Mouse (Mus musculus): ENCODE results near the gene Hspd1. TPM values are rescaled to one million over a fixed set of nuclear protein-coding genes. Genes with fewer than 3 reads are reported as not detected.
"Not testable (repeated sequence)": the region's sequence is repeated elsewhere in the genome, so short reads cannot be mapped to it uniquely, and the experiment has no call there.

Gene Hspd1
- total RNA-seq, 2 experiments from 2014 or later = 172 TPM

DNA sequence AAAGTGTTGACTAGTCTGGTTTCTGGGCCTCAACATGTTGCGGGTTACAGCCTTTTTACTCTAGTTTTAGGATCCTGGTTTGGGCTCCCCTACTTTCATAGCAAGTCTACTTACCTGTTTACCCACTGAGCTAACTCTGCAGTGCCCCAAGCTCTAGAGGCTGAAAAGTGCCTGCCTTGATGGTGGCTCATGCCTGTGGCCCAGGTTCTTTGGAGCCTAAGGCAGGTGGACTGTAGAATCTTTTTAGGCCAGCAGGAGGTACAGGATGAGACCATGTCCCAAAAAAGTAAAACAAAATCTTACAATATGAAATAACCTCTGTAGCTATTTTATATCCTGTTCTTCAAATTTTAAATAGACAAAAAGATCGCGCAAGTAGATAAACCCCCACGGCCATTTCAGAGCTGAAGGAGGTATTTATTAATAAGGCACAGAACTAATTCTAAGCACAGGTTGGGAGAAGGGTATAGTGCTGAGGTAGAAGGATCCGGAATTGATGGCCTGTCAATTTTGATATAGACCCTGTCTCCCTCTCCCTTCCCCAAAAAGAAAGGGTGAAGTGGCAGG lies 1.5 kb upstream of the Hspd1 start:
- no peak for DNase-seq (ENCODE audit: low spot score in 2 of 2)
- intact Hi-C loops (cut with DNase I) = loop anchor here (2.0 kb wide), 1 partner anchor 41 kb away; the partner anchor contains the start of gene Mob4

- DNase-seq (ENCODE audit: low spot score in 2 of 2) = no peak
Observed at GRCm38 (mm10) chr1:55088611-55089497, 811 bp upstream of the Hspd1 start.

GRCm38 (mm10) chr1:55087401-55087904 lies 590 bp downstream of the Hspd1 start:
- DNase-seq (ENCODE audit: low spot score in 2 of 2) = peak in 1 of 2 experiments; percentile 75
- intact Hi-C loops (cut with DNase I) = no loop called here

More at GRCm38 (mm10) chr1:55088611-55089497, 811 bp upstream of the Hspd1 start:
- intact Hi-C loops (cut with DNase I) = loop anchor here (2.0 kb wide), 1 partner anchor 42 kb away; the partner anchor contains the start of gene Mob4

DNA sequence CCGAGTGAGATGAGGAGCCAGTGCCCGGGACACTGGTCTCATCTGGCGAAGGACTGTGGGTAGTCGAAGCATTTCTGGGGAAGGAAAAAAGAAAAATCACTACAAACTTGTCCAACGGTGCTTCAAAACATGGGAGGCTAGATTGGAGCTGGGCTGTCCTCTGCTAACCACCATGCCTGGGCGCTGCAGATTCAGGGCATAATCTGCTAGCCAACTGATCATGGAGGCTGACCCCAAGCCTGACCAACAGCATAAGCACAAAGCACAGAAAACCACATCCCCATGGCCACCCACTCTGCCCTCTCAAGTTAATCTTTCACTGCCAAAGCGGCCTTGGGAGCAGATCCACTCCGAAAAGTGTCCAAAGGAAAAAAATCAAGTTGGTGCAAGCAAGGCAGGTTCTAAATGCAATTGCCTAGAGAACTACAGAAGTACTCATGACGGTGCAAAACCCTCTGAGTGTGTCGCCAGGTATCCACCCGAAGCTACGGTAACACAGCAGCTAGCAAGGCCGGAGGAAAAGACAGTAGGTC lies 1.1 kb downstream of the Hspd1 start:
- DNase-seq (ENCODE audit: low spot score in 2 of 2) = no peak
- intact Hi-C loops (cut with DNase I) = no loop called here

- no peak for DNase-seq (ENCODE audit: low spot score in 2 of 2)
- intact Hi-C loops (cut with DNase I) = no loop called here
Observed at GRCm38 (mm10) chr1:55085781-55086366, 2.2 kb downstream of the Hspd1 start.

DNA sequence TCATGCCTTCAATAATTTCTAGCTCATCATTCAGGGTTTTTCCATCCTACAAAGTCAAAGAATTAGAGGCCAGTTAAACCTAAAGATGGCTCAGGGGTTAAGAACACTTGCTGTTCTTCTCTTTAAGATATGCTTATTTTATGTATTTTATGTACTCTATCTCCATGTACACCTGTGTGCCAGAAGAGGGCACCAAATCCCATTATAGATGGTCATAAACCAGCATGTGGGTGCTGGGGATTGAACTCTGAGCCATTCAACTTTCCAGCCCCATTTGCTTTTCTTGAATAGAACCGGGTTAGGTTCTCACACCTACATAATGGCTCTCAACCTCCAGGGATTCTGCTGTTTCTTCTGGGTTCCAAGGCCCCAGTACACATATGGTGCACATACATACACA lies 5.9 kb downstream of the Hspd1 start:
- DNase-seq (ENCODE audit: low spot score in 2 of 2) = no peak

DNA sequence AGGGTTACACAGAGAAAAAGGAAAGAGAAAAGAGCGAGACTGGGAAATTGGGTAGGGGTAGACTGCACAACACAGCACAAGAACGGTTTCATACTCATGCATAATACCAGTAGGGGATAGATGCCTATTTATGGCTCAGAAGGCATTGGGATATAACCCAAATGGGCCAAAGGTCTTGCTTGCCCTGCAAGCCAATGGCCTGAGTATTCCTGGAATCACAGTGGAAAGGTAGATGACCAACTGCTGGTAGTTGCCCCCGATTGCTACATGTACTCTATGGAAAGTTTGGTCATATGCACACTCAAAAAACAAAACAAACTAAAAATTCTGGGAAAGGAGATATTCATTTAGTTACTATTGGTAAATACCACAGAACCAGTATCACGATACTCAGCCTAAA lies 8.4 kb downstream of the Hspd1 start:
- intact Hi-C loops (cut with DNase I) = loop anchor here (5.0 kb wide), 1 partner anchor 77 kb away; no protein-coding TSS in a partner anchor
- no peak for DNase-seq (ENCODE audit: low spot score in 2 of 2)

More for the DNA sequence above, 5.9 kb downstream of the Hspd1 start:
- intact Hi-C loops (cut with DNase I) = loop anchor here (5.0 kb wide), 1 partner anchor 80 kb away; no protein-coding TSS in a partner anchor

GRCm38 (mm10) chr1:55076849-55077516 lies 11.1 kb downstream of the Hspd1 start:
- no peak for DNase-seq (ENCODE audit: low spot score in 2 of 2)
- intact Hi-C loops (cut with DNase I) = no loop called here

DNA sequence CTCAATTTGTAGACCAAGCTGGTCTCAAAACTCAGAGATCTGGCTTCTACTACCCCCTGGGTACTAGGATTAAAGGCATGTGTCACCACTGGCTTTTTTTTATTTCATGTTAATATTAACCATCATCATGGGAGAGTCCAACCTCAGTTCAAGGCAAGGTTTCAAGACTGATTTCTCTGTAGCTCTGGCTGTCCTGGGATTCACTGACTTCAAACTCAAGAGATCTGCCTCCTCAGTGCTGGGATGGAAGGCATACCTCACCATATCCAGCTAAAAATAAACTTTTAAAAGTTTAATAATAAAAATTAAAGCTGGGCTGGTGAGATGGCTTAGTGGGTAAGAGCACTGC lies 11.7 kb downstream of the Hspd1 start:
- DNase-seq (ENCODE audit: low spot score in 2 of 2) = no peak
- intact Hi-C loops (cut with DNase I) = no loop called here

- intact Hi-C loops (cut with DNase I) = no loop called here
- no peak for DNase-seq (ENCODE audit: low spot score in 2 of 2)
Observed at GRCm38 (mm10) chr1:55075652-55076394, 12.2 kb downstream of the Hspd1 start.

DNA sequence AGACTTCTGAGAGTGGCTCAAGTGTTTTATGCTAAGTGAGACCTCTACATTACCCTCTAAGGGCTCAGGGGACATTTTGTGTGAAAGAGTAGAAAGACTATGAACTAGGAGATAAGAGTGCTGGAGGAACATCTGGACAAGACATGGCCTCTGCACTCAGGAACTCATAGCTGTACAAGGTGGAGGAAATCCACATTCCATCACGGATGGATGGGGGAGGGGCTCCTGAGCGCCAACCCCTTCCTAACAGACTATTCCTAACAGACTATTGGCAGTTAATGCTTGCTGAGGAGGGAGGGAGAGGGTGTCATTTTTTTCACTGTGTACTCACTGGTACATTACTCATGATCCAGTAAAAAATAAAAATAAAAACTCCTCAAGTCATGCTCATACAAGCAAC lies 13.3 kb downstream of the Hspd1 start:
- intact Hi-C loops (cut with DNase I) = no loop called here
- DNase-seq (ENCODE audit: low spot score in 2 of 2) = no peak

- intact Hi-C loops (cut with DNase I); DNase-seq (ENCODE audit: low spot score in 2 of 2): not testable (repeated sequence)
Observed at GRCm38 (mm10) chr1:55072328-55072727, 15.7 kb downstream of the Hspd1 start.

- intact Hi-C loops (cut with DNase I) = no loop called here
Observed at GRCm38 (mm10) chr1:55061772-55062171, 26.3 kb downstream of the Hspd1 start.

GRCm38 (mm10) chr1:55061099-55061498 lies 26.9 kb downstream of the Hspd1 start:
- intact Hi-C loops (cut with DNase I) = no loop called here
- no peak for DNase-seq (ENCODE audit: low spot score in 2 of 2)

More at GRCm38 (mm10) chr1:55061772-55062171, 26.3 kb downstream of the Hspd1 start:
- no peak for DNase-seq (ENCODE audit: low spot score in 2 of 2)

GRCm38 (mm10) chr1:55058383-55058782 lies 29.7 kb downstream of the Hspd1 start:
- DNase-seq (ENCODE audit: low spot score in 2 of 2); intact Hi-C loops (cut with DNase I): not testable (repeated sequence)

DNA sequence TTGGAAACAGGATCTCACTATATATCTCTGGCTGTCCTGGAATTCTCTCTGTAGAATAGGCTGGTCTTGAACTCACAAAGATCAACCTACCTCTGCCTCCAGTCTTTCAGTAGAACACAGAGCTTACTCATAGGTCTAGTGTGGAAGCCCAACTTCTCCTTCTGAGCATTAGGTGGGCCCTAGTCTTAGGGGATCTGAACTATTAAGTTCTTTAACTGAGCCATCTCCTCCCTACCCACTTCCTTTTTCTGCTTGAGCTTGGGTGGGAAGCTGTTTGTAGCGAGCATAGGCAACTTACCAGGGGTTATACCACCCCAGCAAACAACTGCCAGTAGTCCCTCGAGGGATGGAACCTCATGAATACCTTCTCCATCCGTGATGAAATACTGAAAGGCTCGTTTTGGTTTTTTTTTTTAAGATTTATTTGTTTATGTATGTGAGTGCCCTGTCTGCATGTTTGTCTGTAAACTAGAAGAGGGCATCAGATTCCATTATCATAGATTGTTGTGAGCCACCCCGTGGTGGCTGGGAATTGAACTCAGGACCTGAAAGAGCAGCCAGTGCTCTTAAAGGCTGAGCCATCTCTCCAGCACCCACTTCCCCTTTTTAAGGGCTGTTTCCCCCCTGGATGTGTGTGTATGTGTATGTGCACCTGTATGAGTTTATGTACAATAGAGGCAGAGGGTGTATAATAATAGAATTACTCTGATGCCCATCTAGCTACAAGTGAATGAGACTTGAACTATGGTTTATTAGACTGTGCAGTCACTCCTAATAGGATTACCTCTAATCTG lies 32.5 kb downstream of the Hspd1 start:
- intact Hi-C loops (cut with DNase I) = no loop called here

DNA sequence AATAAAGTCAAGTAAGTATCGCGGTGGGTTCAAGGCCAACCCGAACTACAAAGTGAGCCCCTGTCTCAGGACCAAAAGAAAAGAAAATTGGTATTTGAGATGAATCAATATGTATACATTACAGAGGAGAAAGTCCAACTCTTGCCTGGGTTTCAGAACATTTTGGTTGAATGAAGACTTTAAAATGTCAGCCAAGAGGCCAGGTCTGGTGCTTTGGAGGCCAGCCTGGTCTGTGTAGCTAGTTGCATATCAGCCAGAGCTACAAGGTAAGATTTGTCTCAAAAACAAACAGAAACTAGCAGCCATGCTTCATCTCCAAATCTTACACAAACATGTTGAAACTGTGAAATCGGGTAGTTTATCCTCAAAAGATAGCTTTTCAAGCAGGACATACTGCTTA lies 34.4 kb downstream of the Hspd1 start:
- DNase-seq (ENCODE audit: low spot score in 2 of 2) = no peak
- intact Hi-C loops (cut with DNase I) = loop anchor here (2.0 kb wide), 2 partner anchors 27 to 77 kb away; partner anchors contain the start of genes Mob4 and Sf3b1

More for the DNA sequence above, 32.5 kb downstream of the Hspd1 start:
- DNase-seq (ENCODE audit: low spot score in 2 of 2) = no peak

GRCm38 (mm10) chr1:55053005-55053404 lies 35.0 kb downstream of the Hspd1 start:
- peak; percentile 45 to 55 for DNase-seq (ENCODE audit: low spot score in 2 of 2)
- intact Hi-C loops (cut with DNase I) = loop anchor here (2.0 kb wide), 2 partner anchors 26 to 78 kb away; partner anchors contain the start of genes Mob4 and Sf3b1
